Mouse (Mus musculus) retina, postnatal 7 days (tissue): Measurements from ENCODE around the gene Vac14.
A peak's percentile ranks its signal among the peaks of the same experiment; 100 is the strongest.
"Not testable (repeated sequence)": the region's sequence is repeated elsewhere in the genome, so short reads cannot be mapped to it uniquely, and the experiment has no call there.

Experiments used
- DNase-seq: peaks from one replicate; pipeline ENCODE4 v3.0.0-alpha.2; 2012; ENCODE audit warnings: low read depth, low spot score

Gene Vac14

DNA sequence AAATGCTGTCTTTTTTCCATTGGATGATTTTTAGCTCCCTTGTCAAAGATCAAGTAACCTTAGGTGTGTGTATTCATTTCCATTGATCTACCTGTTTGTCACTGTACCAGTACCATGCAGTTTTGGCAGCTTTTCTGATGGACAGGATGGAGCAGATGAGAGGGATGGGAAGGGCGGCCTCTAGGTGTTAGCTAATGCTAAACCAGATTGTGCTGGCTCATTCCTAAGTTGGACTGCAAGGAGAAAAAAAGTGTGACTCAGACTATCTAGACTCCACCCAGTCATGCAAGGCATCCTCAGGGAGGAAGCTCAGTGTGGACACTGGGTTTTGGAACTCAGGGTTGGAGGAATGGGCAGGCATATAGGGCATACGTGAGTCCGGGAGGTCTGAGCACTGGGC, 30.2 kb downstream of the Vac14 start:
- no peak for DNase-seq

DNA sequence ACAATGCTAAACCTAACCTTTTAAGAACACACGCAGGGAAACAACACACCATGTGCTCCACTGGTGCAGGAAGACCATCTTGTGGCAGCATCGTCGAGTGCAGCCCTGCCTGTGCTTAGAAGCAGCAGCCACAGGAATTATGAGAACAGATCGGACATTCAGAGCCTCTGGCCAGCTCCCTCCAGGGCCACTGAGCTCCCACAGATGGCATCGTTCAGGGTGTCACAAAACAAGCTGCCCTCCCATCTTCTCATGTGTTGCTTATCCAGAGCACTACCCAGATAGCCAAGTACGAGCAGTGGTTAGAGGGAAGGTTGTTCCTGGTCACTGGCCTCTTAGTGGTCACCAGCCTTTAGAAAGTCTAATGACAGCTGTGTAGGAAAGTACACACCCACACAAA, 30.9 kb downstream of the Vac14 start:
- DNase-seq: no peak

DNA sequence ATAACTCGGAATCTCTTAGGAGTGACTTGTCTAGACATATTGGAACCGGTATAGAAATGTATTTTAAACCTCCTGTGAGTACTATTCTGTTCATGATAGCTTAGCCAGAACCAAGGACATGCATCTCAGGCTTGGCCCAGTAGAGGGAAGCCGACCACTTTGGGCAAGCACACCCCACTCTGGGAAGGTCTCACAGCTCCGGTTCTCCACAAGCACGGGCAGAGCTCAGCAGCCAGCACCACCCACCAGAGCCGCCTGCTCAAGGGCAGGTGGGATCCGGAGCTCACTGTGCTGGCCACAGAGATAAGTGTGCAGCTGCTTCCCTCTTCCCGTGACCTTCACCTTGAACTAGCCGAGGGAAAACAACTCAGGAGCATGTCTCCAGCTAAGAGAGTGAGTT, 32.5 kb downstream of the Vac14 start:
- no peak for DNase-seq

DNA sequence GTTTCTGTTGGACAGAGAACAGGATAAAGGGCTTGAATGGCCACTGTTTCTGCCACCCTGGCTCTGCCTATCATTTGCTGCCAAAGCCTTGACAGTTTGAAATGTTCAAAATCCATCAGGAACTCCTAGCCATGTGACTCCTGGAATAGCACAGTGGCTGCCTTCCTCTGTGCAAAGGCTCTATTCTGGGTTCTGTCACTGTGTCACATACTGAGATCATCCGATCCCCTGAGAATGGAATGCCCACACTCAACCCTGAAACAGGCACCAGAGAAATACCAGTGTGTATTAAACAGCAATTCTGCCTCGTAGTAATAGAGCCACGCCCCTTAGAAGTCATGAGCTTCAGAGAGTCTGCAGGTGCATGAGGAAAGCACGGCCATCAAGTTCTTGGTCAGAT, 33.5 kb downstream of the Vac14 start:
- DNase-seq: no peak

- DNase-seq: no peak
These were observed 36.0 kb downstream of the Vac14 start for GRCm38 (mm10) chr8:110654075-110655060.

DNA sequence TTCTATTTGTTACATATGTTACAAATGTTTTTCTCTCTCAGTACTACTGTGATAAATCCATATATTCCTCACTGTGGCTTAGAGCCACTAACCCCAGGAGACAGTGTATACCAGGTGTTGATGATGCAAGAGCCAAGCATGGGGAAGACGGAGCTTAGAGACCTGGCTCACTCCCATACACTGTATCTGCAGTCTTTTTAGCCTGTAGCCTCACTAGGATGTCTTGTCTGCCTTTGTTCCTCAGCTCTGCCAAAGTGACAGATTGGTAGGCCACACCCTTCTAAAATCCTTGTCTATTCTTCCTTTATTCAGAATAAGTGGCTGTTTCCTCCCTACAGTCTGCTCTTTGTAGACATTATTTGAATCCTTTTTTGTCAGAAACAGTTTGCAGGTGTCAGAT, 37.4 kb downstream of the Vac14 start:
- no peak for DNase-seq

GRCm38 (mm10) chr8:110657661-110658060, 39.3 kb downstream of the Vac14 start:
- DNase-seq: no peak

DNA sequence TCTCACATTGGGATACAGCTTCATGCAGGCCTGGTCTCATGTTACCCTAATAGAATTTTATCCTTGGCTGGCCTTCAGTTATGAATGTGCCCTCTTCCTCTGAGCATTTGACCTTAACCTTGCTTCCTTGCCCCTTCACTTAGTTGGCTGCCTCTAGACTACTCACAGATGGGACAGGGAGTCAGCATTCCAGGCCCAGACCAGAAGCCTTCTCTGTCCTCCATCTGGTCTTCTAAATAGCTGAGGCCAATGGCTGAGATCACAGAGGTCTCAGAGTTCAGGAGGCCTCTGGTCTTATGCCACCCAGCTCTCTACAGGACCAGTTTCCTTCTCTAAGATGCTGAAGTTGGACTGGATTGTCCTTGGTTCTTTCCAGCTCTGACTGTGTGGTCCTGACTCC, 41.7 kb downstream of the Vac14 start:
- DNase-seq: no peak

GRCm38 (mm10) chr8:110662545-110662944, 44.2 kb downstream of the Vac14 start:
- peak; percentile 4 for DNase-seq

DNA sequence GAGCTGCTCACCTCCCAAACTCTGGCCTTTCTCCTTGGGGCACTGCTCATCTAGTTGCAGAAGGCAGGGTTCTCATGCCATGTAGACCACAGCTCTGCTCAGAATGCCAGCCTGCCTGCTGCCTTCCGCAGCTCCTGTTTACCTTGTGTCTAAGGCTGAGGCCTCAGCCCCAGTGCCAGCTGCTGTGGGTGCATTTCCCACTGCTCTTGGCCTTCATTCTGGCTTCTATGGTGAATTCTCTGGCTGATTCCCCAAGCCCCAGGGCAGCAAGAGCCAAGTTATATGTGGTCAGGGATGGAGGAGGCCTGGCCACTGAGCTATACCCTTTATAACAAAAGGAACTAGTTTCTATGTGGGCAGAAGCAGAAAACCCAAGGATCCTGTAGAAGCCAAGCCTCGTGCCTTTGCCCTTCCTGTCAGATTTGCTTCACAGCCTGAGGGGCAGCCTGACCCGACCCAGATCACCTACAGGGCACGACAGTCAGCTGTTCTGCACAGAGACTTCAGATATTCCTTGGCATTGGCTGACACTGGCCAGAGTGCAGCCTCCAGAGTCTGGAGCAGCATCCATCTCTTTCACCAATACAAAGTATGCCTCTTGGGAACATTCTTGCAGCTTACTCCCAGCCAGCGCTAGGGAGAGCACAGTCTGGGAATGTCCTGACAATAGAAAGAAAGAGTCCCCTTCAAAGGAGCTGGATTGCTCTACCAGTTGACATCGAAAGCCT, 44.8 kb downstream of the Vac14 start:
- no peak for DNase-seq

- no peak for DNase-seq
These were observed 46.0 kb downstream of the Vac14 start for GRCm38 (mm10) chr8:110664202-110664896.

DNA sequence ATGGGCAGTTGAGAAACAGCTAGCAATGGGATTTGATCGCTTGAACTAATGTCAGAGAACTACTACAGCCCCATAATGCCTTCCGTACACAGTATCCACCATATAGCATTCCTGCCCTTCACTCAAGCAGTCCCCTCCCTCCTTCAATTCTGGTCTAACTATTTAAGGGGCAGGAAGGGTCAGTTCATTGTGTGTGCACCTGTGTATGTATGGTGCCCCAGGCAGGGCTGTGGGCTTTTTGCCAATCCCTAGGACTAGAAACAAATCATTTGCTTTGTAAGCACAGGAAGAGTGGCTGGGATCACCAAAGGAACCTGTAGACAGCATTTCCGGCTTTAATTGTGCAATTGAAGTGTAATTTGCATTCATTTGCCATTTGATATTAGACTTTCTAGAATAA, 46.6 kb downstream of the Vac14 start:
- DNase-seq: no peak

GRCm38 (mm10) chr8:110667590-110668177, 49.3 kb downstream of the Vac14 start:
- DNase-seq: not testable (repeated sequence)

GRCm38 (mm10) chr8:110669932-110670628, 51.7 kb downstream of the Vac14 start:
- DNase-seq: no peak

- DNase-seq: no peak
These were observed 52.9 kb downstream of the Vac14 start for GRCm38 (mm10) chr8:110671309-110671708.

- DNase-seq: no peak
These were observed 53.7 kb downstream of the Vac14 start for GRCm38 (mm10) chr8:110672133-110672532.

DNA sequence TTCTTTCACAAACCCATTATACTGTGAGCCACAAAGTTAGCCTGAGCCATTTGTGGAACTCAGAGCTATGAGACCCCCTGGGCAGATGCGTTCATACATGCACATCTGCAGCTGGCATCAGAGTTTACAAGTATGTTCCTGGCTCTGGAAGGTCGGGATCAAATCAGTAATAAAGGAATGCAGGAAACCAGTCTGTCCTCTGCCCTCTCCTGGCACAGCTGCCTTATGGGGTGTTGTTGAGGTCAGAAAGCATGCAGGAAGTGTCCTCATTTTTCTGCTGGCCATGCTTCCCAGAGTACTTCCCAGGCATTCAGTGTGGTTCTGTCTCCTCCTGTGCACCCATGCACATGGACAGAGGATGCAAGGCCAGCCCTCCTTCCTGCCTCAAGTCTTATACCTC, 54.8 kb downstream of the Vac14 start:
- DNase-seq: no peak

- DNase-seq: no peak
These were observed 56.2 kb downstream of the Vac14 start for GRCm38 (mm10) chr8:110674589-110674988.

GRCm38 (mm10) chr8:110676702-110677101, 58.3 kb downstream of the Vac14 start:
- no peak for DNase-seq

GRCm38 (mm10) chr8:110677174-110677660, 58.8 kb downstream of the Vac14 start:
- no peak for DNase-seq

DNA sequence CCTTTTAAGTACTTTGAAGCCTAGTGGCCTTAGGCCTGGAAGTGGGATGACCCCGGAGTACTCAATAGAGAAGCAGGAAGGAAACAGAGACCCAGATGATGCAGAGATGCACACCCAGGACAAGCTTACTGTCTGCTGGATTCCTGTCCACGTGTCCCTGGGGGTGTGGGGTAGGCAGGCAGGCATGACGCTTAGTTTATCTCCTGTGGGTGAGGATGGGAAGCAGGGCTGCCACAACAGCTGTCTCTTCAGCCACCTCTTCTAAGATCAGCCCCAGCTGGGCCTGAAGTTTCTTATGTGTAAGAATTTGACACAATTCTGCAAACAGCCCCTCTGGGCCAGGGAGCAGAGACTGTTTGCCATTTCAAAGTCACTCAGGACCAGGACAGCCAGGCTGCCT, 60.6 kb downstream of the Vac14 start:
- DNase-seq: no peak
